Mouse (Mus musculus): Measurements from ENCODE around the gene C3. TPM values are rescaled to one million over a fixed set of nuclear protein-coding genes. Genes with fewer than 3 reads are reported as not detected.

The C3 gene
- polyA plus RNA-seq, 1 experiment, result 170 TPM

GRCm38 (mm10) chr17:57234254-57234928, 6.5 kb upstream of the C3 start:
- WGBS, result 87% methylated on average over 12 of the region's 12 CpGs

GRCm38 (mm10) chr17:57233038-57233437, 5.1 kb upstream of the C3 start:
- Histone ChIP-seq H3K27ac (ENCODE audit: insufficient read depth, low read length) (no peak overlapping the region), H3K4me3 (ENCODE audit: extremely low read depth, insufficient read depth, insufficient read length) (no peak overlapping the region), H3K27me3 (ENCODE audit: control insufficient read depth, insufficient read depth, low read length) (no peaks in the 10 kb centered on the region), H3K36me3 (ENCODE audit: control insufficient read depth, insufficient read depth, low read length) (peaks cover 31% of the 10 kb centered on the region), H3K4me1 (ENCODE audit: control insufficient read depth, insufficient read depth, insufficient read length) (no peaks in the 10 kb centered on the region)
- 65% methylated on average over 7 of the region's 7 CpGs for WGBS
- TF ChIP-seq POLR2A (IDR thresholded peaks at IDR 0.05; ENCODE audit: low read depth, low read length) (no peak), CTCF (IDR thresholded peaks at IDR 0.05; ENCODE audit: extremely low read depth, insufficient read depth, insufficient read length, insufficient replicate concordance) (no peak)
- no peak for DNase-seq (ENCODE audit: low read depth in 1 of 2, low spot score in 2 of 2)

More at GRCm38 (mm10) chr17:57234254-57234928, 6.5 kb upstream of the C3 start:
- Histone ChIP-seq H3K27me3 (ENCODE audit: control insufficient read depth, insufficient read depth, low read length) (no peaks in the 10 kb centered on the region), H3K4me1 (ENCODE audit: control insufficient read depth, insufficient read depth, insufficient read length) (no peaks in the 10 kb centered on the region), H3K4me3 (ENCODE audit: extremely low read depth, insufficient read depth, insufficient read length) (no peak overlapping the region), H3K27ac (ENCODE audit: insufficient read depth, low read length) (no peak overlapping the region), H3K36me3 (ENCODE audit: control insufficient read depth, insufficient read depth, low read length) (peaks cover 34% of the 10 kb centered on the region)
- DNase-seq (ENCODE audit: low read depth in 1 of 2, low spot score in 2 of 2), result no peak
- TF ChIP-seq CTCF (IDR thresholded peaks at IDR 0.05; ENCODE audit: extremely low read depth, insufficient read depth, insufficient read length, insufficient replicate concordance), result no peak
- no peak for TF ChIP-seq POLR2A (IDR thresholded peaks at IDR 0.05; ENCODE audit: low read depth, low read length)

GRCm38 (mm10) chr17:57232200-57232599, 4.3 kb upstream of the C3 start:
- WGBS, result 88% methylated on average over 1 of the region's 1 CpGs
- Histone ChIP-seq H3K27ac (ENCODE audit: insufficient read depth, low read length) (no peak overlapping the region; the same call in 1 of the 2 replicates), H3K4me1 (ENCODE audit: control insufficient read depth, insufficient read depth, insufficient read length) (no peaks in the 10 kb centered on the region), H3K27me3 (ENCODE audit: control insufficient read depth, insufficient read depth, low read length) (no peaks in the 10 kb centered on the region), H3K36me3 (ENCODE audit: control insufficient read depth, insufficient read depth, low read length) (peaks cover 23% of the 10 kb centered on the region), H3K4me3 (ENCODE audit: extremely low read depth, insufficient read depth, insufficient read length) (no peak overlapping the region)
- no peak for DNase-seq (ENCODE audit: low read depth in 1 of 2, low spot score in 2 of 2)
- no peak for TF ChIP-seq CTCF (IDR thresholded peaks at IDR 0.05; ENCODE audit: extremely low read depth, insufficient read depth, insufficient read length, insufficient replicate concordance)
- no peak for TF ChIP-seq POLR2A (IDR thresholded peaks at IDR 0.05; ENCODE audit: low read depth, low read length)

- Histone ChIP-seq H3K27me3 (ENCODE audit: control insufficient read depth, insufficient read depth, low read length) (no peaks in the 10 kb centered on the region), H3K4me3 (ENCODE audit: extremely low read depth, insufficient read depth, insufficient read length) (no peak overlapping the region), H3K4me1 (ENCODE audit: control insufficient read depth, insufficient read depth, insufficient read length) (no peaks in the 10 kb centered on the region), H3K27ac (ENCODE audit: insufficient read depth, low read length) (peak overlapping the region; percentile 22), H3K36me3 (ENCODE audit: control insufficient read depth, insufficient read depth, low read length) (peaks cover 17% of the 10 kb centered on the region)
- no peak for DNase-seq (ENCODE audit: low read depth in 1 of 2, low spot score in 2 of 2)
- TF ChIP-seq CTCF (IDR thresholded peaks at IDR 0.05; ENCODE audit: extremely low read depth, insufficient read depth, insufficient read length, insufficient replicate concordance), result no peak
- TF ChIP-seq POLR2A (IDR thresholded peaks at IDR 0.05; ENCODE audit: low read depth, low read length), result no peak
Measured at GRCm38 (mm10) chr17:57231321-57231771, 3.4 kb upstream of the C3 start.

- no peak for TF ChIP-seq POLR2A (IDR thresholded peaks at IDR 0.05; ENCODE audit: low read depth, low read length)
- TF ChIP-seq CTCF (IDR thresholded peaks at IDR 0.05; ENCODE audit: extremely low read depth, insufficient read depth, insufficient read length, insufficient replicate concordance), result no peak
- 30% methylated on average over 6 of the region's 6 CpGs for WGBS
- Histone ChIP-seq H3K4me1 (ENCODE audit: control insufficient read depth, insufficient read depth, insufficient read length) (no peaks in the 10 kb centered on the region), H3K27me3 (ENCODE audit: control insufficient read depth, insufficient read depth, low read length) (no peaks in the 10 kb centered on the region), H3K4me3 (ENCODE audit: extremely low read depth, insufficient read depth, insufficient read length) (no peak overlapping the region), H3K27ac (ENCODE audit: insufficient read depth, low read length) (no peak overlapping the region), H3K36me3 (ENCODE audit: control insufficient read depth, insufficient read depth, low read length) (peaks cover 11% of the 10 kb centered on the region)
- no peak for DNase-seq (ENCODE audit: low read depth in 1 of 2, low spot score in 2 of 2)
Measured at GRCm38 (mm10) chr17:57230728-57231125, 2.8 kb upstream of the C3 start.

DNA sequence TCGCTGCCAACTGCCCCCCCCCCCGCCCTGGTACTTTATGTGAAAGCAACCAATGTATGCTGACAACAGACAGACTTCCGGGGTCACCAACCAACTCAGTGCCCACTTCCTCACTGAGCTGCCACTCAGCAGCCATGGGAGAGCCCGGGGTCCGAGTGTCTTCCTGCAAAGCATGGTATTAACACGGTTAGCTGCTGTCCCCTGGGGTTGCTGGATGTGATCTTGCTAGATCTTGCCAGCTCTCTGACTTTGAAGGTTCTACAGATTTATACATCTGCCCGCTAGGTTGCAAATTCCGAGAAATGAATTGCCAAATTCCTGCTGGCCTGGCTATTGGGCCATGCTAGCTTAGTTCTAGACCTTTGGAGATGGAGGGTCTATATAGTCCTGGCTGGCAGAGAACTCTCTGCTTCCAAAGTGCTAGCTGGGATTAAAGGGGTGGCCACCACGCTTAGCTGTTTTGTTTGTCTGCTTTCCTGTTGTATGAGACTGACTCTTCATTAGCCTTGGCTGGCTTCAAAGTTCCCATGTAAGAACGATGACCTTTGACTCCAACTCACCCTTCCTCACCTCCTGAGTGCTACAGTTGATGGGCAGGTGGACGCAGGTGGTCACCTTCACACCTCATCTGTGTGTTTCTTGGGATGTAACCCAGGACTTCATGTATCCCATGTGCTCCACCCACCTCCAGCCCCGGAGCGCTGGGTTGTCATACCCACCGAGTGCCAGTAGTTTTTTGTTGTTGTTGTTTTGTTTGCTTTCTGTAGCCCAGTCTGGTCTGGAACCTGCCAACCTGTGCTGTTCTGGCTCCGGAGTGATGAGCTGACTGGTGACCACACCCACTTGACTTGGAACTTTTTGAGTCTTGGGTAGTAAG, 2.2 kb upstream of the C3 start:
- WGBS, result 54% methylated on average over 15 of the region's 15 CpGs
- Histone ChIP-seq H3K27me3 (ENCODE audit: control insufficient read depth, insufficient read depth, low read length) (no peaks in the 10 kb centered on the region), H3K27ac (ENCODE audit: insufficient read depth, low read length) (no peak overlapping the region), H3K36me3 (ENCODE audit: control insufficient read depth, insufficient read depth, low read length) (peaks cover 8% of the 10 kb centered on the region), H3K4me1 (ENCODE audit: control insufficient read depth, insufficient read depth, insufficient read length) (no peaks in the 10 kb centered on the region), H3K4me3 (ENCODE audit: extremely low read depth, insufficient read depth, insufficient read length) (no peak overlapping the region)
- TF ChIP-seq CTCF (IDR thresholded peaks at IDR 0.05; ENCODE audit: extremely low read depth, insufficient read depth, insufficient read length, insufficient replicate concordance), result no peak
- TF ChIP-seq POLR2A (IDR thresholded peaks at IDR 0.05; ENCODE audit: low read depth, low read length), result no peak
- no peak for DNase-seq (ENCODE audit: low read depth in 1 of 2, low spot score in 2 of 2)
